Mouse (Mus musculus) heart, embryonic 15.5 days (tissue): ENCODE results near the gene Tlr3. TPM values are rescaled to one million over a fixed set of nuclear protein-coding genes. Genes with fewer than 3 reads are reported as not detected.
A peak's percentile ranks its signal among the peaks of the same experiment; 100 is the strongest.

Experiments
- ATAC-seq: fragments of 200-750 bp; cut with Nextera tagmentation; replicated peaks from 2 replicates; pipeline ENCODE4 v1.8.0; 2017; ENCODE audit warnings: low read depth, moderate TSS enrichment; ENCODE audit not compliant: insufficient number of reproducible peaks, insufficient read depth, low FRiP score
- H3K27ac ChIP-seq: fragments of 300-500 bp; sonication (generic); 2 replicates; pipeline ENCODE4 v1.5.1; 2015; ENCODE audit warnings: mild to moderate bottlenecking, inconsistent platforms
- H3K27me3 ChIP-seq: fragments of 300-500 bp; sonication (generic); 2 replicates; pipeline ENCODE4 v1.6.1; 2015; ENCODE audit warnings: inconsistent platforms
- H3K36me3 ChIP-seq: fragments of 300-500 bp; sonication (generic); 2 replicates; pipeline ENCODE4 v1.6.1; 2015; ENCODE audit warnings: mild to moderate bottlenecking, inconsistent platforms
- H3K4me1 ChIP-seq: fragments of 300-500 bp; sonication (generic); replicated peaks from 2 replicates; pipeline ENCODE4 v1.6.1; 2015; ENCODE audit warnings: inconsistent platforms
- H3K4me2 ChIP-seq: fragments of 300-500 bp; sonication (generic); 2 replicates; pipeline ENCODE4 v1.6.1; 2015; ENCODE audit warnings: inconsistent platforms, mild to moderate bottlenecking, moderate library complexity
- H3K4me3 ChIP-seq: fragments of 300-500 bp; sonication (generic); 2 replicates; pipeline ENCODE4 v1.5.1; 2015; ENCODE audit warnings: mild to moderate bottlenecking, inconsistent platforms
- H3K9ac ChIP-seq: fragments of 300-500 bp; sonication (generic); 2 replicates; pipeline ENCODE4 v1.6.1; 2015; ENCODE audit warnings: mild to moderate bottlenecking, inconsistent platforms
- H3K9me3 ChIP-seq: fragments of 300-500 bp; sonication (generic); replicated peaks from 2 replicates; pipeline ENCODE4 v1.6.1; 2016; ENCODE audit warnings: inconsistent platforms
- WGBS: fragments of 180-500 bp; shearing (Covaris S2); methylation state at CpG from one replicate; pipeline ENCODE4 v1.1.7; 2015; ENCODE audit warnings: mixed read lengths; 5-methylcytosine and 5-hydroxymethylcytosine counted together
- polyA plus RNA-seq: library from polyadenylated mRNA; unstranded; fragments of >200 nt; fragmentation: Nextera tagmentation; extraction: Ambion mirVana; gene quantifications from 2 replicates; pipeline ENCODE4 v1.2.1, GENCODE M21; 2015

Gene Tlr3
- 2.4 and 2.5 TPM in 2 replicates for polyA plus RNA-seq

DNA sequence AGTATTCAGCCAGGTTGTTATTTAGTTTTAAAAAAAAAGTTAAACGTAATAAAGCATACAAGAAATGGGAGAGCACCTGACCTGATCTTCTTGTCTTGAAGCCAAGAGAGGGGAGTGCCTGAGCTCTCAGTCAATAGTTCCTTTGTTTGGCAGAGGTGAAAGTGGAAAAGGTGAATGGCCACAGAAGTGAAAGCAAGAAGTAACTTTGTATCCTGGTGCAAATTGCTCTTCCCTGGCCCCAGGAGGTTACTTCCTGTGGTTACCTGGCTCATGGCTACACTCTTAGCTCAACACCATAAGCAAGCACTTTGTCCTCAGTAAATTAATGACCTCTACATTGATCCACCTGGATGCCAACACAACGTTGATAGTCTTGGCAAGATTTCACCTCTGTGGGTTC lies at the start of gene Tlr3:
Gene Tlr3, minus strand, starts transcription at position 199 of the 400 bp plus-strand sequence.
- no peaks in the 10 kb centered on the region for H3K9me3 ChIP-seq
- no peaks in the 10 kb centered on the region; the same call in 1 of the 2 replicates for H3K4me1 ChIP-seq
- WGBS = 80% methylated on average over 2 of the region's 2 CpGs
- ATAC-seq = no peak
- peak within 1 kb of the TSS; percentile 80 for H3K27ac ChIP-seq
- peak within 1 kb of the TSS; percentile 66 for H3K4me2 ChIP-seq
- no peaks in the 10 kb centered on the region for H3K27me3 ChIP-seq
- no peaks in the 10 kb centered on the region for H3K36me3 ChIP-seq
- peak within 1 kb of the TSS; percentile 58 for H3K4me3 ChIP-seq
- H3K9ac ChIP-seq = peak within 1 kb of the TSS; percentile 43

DNA sequence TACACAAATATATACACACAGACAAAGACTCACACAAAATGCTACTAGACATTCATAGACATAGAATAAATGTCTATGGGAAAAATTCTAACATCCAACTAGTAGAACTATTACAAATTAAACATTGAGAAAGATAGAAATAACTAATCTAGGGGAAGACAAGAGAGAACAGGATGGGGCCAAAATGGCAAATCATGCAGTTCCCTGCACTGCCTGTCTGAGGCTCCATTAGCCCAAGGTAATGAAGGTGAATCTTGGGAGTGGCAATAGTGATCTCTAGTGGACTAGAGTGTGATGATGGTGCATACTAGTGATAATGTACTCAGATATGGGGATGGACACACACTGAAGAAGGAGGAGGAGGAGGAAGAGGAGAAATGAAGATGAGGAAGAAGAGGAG lies 47.0 kb upstream of the Tlr3 start:
- H3K4me3 ChIP-seq = no peak overlapping the region

DNA sequence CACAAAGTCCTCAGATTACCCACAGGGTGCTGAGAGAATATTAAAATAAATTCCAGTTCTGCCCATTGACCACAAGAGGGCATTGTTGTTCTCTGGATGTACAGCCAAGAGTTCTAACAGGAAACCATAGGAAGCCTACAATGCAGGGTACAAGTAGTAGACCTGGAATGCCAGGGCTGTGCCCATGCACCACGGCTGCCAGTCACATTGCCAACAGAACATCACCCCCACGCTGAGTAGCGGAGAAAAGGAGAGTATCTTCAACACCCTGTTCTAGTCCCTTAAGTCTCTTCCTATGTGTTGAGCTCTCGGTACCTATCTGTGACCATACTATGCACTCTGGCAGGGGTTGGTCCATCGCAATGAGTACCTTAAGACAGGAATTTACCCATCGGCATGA lies 43.5 kb upstream of the Tlr3 start:
- no peak overlapping the region for H3K27ac ChIP-seq
- peak; percentile 31; the same call in 1 of the 2 replicates for ATAC-seq
- 58% methylated on average over 6 of the region's 6 CpGs for WGBS
- no peak overlapping the region for H3K9ac ChIP-seq
- H3K36me3 ChIP-seq = no peaks in the 10 kb centered on the region
- H3K4me1 ChIP-seq = peaks cover 2% of the 10 kb centered on the region
- no peaks in the 10 kb centered on the region for H3K9me3 ChIP-seq
- no peak overlapping the region for H3K4me2 ChIP-seq
- no peaks in the 10 kb centered on the region for H3K27me3 ChIP-seq
- H3K4me3 ChIP-seq = no peak overlapping the region

More for the DNA sequence above, 47.0 kb upstream of the Tlr3 start:
- no peaks in the 10 kb centered on the region for H3K36me3 ChIP-seq
- ATAC-seq = no peak
- H3K27ac ChIP-seq = no peak overlapping the region
- peaks cover 2% of the 10 kb centered on the region for H3K4me1 ChIP-seq
- no peaks in the 10 kb centered on the region for H3K9me3 ChIP-seq
- H3K27me3 ChIP-seq = no peaks in the 10 kb centered on the region
- no peak overlapping the region for H3K4me2 ChIP-seq
- H3K9ac ChIP-seq = no peak overlapping the region

DNA sequence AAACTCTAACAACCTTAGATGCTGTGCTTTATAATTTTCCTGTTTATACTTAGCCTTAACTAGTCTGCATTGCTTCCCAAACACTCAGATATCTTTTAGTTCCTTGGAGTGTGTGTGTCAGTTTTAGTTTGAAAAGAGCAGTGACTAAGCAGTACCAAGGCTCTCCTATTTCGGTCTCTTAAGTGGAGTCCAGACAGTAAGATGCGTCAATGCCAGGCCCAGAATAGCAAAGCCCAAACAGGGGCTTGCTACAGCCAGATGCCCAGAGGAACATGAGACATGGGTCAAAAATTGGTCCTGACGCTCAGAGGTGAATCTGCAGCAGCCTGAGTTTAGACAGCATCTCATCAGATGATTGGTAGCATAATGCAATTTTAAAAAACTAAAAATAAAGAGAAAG lies 41.2 kb upstream of the Tlr3 start:
- H3K4me3 ChIP-seq = no peak overlapping the region
- no peaks in the 10 kb centered on the region for H3K9me3 ChIP-seq
- no peak for ATAC-seq
- no peak overlapping the region for H3K4me2 ChIP-seq
- WGBS = 50% methylated on average over 3 of the region's 3 CpGs
- peaks cover 10% of the 10 kb centered on the region for H3K4me1 ChIP-seq
- H3K36me3 ChIP-seq = no peaks in the 10 kb centered on the region
- no peaks in the 10 kb centered on the region for H3K27me3 ChIP-seq
- no peak overlapping the region for H3K9ac ChIP-seq
- H3K27ac ChIP-seq = no peak overlapping the region

DNA sequence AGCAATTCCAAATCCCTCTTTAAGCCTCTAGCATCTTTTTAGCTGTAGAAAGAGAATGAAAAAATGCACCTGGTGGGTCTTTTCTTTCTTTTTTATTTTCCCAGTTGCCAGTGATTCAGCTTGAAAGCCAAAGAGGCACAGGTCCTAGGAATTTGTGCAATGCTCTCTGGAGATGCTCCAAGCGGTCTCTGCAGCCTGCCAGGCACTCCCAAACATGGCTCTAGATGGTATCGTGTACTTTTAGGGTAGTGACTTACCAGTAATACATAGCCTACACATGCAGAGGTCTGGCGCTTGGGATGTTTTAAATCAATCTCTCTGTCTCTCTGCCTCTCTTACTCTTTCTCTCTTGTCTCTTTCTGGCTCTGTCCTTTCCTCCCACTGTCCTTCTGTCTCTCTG lies 38.0 kb upstream of the Tlr3 start:
- Histone ChIP-seq H3K36me3 (no peaks in the 10 kb centered on the region), H3K27ac (peak overlapping the region; percentile 32; the same call in 1 of the 2 replicates), H3K9me3 (no peaks in the 10 kb centered on the region), H3K4me3 (no peak overlapping the region), H3K27me3 (no peaks in the 10 kb centered on the region), H3K4me2 (no peak overlapping the region), H3K9ac (no peak overlapping the region), H3K4me1 (peaks cover 8% of the 10 kb centered on the region)
- WGBS = 60% methylated on average over 3 of the region's 3 CpGs
- ATAC-seq = no peak

DNA sequence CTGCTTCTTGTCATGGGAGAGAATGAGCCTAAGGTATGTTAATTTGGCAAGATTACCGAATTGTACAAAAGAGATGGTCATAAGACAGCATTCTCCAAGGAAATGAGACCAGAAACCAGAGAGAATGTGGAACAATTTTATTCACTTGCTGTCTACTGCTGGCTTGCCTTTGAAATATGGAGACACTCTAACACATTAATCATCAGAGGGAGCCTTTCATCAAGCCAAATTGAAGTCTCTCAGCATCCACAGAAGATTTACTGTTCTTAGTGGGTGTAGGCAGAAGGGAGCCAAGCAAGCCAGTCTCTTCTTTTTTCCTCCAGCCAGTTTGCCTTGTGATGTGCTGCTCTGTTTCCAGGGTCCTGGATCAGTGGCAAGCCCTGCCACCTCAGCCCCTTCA lies 37.4 kb upstream of the Tlr3 start:
- Histone ChIP-seq H3K4me1 (peaks cover 8% of the 10 kb centered on the region), H3K27ac (peak overlapping the region; percentile 32; the same call in 1 of the 2 replicates), H3K9me3 (no peaks in the 10 kb centered on the region), H3K27me3 (no peaks in the 10 kb centered on the region), H3K9ac (no peak overlapping the region), H3K4me2 (no peak overlapping the region), H3K36me3 (no peaks in the 10 kb centered on the region), H3K4me3 (no peak overlapping the region)
- 71% methylated on average over 1 of the region's 1 CpGs for WGBS
- ATAC-seq = no peak

DNA sequence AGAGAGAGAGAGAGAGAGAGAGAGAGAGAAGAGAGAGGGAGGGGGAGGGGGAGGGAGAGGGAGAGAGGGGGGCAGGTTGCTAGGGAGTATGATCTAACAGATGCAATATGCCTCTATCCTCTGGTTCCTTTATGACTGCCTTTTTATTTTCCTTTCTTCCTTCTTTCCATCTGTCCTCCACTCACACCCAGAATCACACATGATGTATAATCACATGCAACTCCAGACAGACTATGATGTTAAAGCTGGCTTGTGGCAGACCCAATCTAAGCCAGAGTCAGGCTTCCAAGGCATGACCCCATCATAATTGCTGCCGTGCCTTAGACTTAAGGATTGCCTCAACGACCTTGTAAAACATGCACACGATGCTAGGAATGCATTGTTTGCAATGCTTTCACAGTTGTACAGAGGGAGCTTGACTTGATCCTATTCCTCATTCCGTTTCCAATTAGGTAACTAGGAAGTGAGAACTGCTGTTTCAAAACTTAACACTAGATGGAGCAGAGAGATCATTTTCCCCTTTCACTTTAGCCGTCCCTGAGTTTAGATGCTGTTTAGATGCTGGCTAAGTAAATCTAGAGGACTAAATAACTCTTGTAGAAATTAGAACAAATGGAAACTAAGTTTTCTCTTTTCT lies 28.1 kb upstream of the Tlr3 start:
- no peak overlapping the region for H3K9ac ChIP-seq
- ATAC-seq = no peak
- H3K36me3 ChIP-seq = no peaks in the 10 kb centered on the region
- 0 out of 2 replicates have a peak, but pooled peaks cover 3% of the 10 kb centered on the region for H3K4me1 ChIP-seq
- H3K4me3 ChIP-seq = no peak overlapping the region
- 4% methylated on average over 5 of the region's 5 CpGs for WGBS
- no peaks in the 10 kb centered on the region for H3K27me3 ChIP-seq
- no peak overlapping the region for H3K27ac ChIP-seq
- H3K9me3 ChIP-seq = no peaks in the 10 kb centered on the region
- H3K4me2 ChIP-seq = no peak overlapping the region

DNA sequence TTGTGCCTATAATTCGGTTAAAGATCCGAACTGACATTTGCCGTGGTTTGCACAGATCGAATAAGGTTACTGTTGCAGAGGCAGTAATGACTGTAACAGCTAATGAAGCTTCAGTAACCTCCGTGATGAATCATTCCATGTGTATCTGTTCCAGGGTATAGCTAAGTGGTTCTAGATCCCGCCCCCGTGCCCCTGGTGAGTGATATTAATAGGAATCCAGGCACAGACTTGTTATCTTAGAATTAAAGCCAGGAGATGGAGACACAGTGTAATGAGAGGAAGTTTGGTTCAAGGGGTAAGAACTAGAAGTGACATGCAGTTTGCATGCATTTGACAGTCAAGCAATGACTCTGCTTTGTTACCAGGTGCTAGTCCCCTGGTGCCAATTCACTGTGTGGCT lies 9.3 kb upstream of the Tlr3 start:
- Histone ChIP-seq H3K27ac (no peak overlapping the region), H3K4me1 (peaks cover 7% of the 10 kb centered on the region), H3K4me2 (no peak overlapping the region), H3K4me3 (no peak overlapping the region), H3K27me3 (no peaks in the 10 kb centered on the region), H3K36me3 (no peaks in the 10 kb centered on the region), H3K9ac (no peak overlapping the region), H3K9me3 (no peaks in the 10 kb centered on the region)
- WGBS = 65% methylated on average over 7 of the region's 7 CpGs
- ATAC-seq = no peak

DNA sequence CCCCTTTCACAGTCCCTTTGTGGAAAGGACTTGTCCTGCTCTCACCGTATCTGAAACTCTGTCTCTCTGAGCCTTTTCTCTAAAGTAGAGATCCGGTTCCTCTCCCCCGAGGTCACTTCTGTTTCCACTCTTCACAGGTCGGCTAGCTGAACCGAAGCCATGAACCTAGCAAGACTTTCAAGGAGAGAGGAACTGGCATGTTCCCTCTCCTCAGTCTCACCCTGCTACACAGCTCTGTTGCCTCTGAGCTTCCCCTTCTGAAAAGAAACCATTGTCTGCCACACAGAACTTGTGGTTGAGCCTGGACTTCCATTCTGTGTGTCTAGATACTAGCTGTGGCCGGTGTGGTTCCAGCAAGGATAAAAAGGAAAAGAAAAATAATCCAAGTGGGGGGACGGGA lies 4.1 kb upstream of the Tlr3 start:
- Histone ChIP-seq H3K27me3 (no peaks in the 10 kb centered on the region), H3K4me3 (no peak overlapping the region), H3K27ac (no peak overlapping the region), H3K4me1 (peaks cover 2% of the 10 kb centered on the region; the same call in 1 of the 2 replicates), H3K36me3 (no peaks in the 10 kb centered on the region), H3K9ac (no peak overlapping the region), H3K4me2 (no peak overlapping the region), H3K9me3 (no peaks in the 10 kb centered on the region)
- whole genome bisulfite sequencing = 73% methylated on average over 7 of the region's 7 CpGs
- no peak for ATAC-seq

DNA sequence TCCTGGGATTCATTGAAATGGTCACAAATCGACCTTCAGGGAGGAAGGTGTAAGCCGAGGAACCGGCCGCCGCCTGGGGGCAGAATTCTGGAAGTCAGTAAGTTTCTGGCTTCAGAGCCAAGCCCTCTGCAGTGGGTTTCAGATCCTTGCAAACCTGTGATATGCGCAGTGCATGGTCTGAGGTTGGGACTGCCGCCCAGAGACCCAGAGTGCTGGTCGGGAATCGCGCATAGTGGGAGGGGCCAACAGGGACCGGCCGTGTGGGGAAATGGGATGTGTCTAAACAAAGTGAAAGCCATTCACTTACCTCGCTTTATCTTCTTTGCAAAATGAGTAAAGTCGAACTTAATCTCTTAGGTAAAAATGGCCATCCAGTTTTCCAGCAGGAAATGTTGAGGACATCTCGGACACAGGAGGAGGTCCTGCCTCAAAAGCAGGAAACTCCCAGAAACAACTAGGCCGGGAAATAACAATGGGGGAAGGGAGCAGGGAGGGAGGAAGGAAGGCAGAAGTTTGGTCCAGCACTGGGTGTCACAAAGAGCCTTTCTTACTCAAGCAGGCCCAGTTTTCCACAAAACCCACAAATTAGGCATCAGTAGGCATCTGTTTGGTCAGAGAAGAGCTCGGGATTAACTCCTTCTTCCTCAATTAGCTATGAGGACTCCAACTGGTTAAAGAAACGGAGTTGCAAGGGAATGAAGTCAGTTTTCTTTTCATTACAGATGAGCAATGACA lies 567 bp downstream of the Tlr3 start:
- peak overlapping the region; percentile 43 for H3K9ac ChIP-seq
- no peaks in the 10 kb centered on the region for H3K36me3 ChIP-seq
- no peaks in the 10 kb centered on the region for H3K9me3 ChIP-seq
- no peaks in the 10 kb centered on the region; the same call in 1 of the 2 replicates for H3K4me1 ChIP-seq
- peak overlapping the region; percentile 66 for H3K4me2 ChIP-seq
- H3K4me3 ChIP-seq = peak overlapping the region; percentile 58
- peak overlapping the region; percentile 80 for H3K27ac ChIP-seq
- peak; percentile 94 for ATAC-seq
- 9% methylated on average over 18 of the region's 18 CpGs for WGBS
- no peaks in the 10 kb centered on the region for H3K27me3 ChIP-seq

DNA sequence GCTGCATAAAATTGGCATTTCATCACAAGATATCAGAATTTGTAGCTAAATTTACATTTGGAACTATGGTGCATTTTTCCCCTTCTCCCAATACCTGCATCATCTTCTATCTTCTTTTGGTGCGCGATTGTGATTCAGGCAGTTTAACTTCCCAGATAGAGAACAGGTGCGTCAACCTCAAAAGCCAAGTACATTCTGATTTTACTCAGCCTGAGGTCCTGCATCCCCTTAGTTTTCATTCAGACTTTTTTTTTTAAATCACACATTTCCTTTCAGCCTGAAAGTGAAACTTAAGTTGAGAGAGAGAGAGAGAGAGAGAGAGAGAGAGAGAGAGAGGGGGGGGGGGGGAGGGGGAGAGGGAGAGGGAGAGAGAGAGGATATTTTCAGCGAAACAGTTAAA lies 1.2 kb downstream of the Tlr3 start:
- peak overlapping the region; percentile 43 for H3K9ac ChIP-seq
- peak overlapping the region; percentile 66 for H3K4me2 ChIP-seq
- no peaks in the 10 kb centered on the region for H3K36me3 ChIP-seq
- H3K27me3 ChIP-seq = no peaks in the 10 kb centered on the region
- 38% methylated on average over 4 of the region's 4 CpGs for WGBS
- no peak for ATAC-seq
- peak overlapping the region; percentile 80 for H3K27ac ChIP-seq
- H3K9me3 ChIP-seq = no peaks in the 10 kb centered on the region
- peak overlapping the region; percentile 58 for H3K4me3 ChIP-seq
- H3K4me1 ChIP-seq = no peaks in the 10 kb centered on the region; the same call in 1 of the 2 replicates
